Mouse (Mus musculus): ENCODE data around the gene Ppef1. TPM values are rescaled to one million over a fixed set of nuclear protein-coding genes. Genes with fewer than 3 reads are reported as not detected.

Gene Ppef1
- total RNA-seq, 2 experiments from 2014 or later: not detected

DNA sequence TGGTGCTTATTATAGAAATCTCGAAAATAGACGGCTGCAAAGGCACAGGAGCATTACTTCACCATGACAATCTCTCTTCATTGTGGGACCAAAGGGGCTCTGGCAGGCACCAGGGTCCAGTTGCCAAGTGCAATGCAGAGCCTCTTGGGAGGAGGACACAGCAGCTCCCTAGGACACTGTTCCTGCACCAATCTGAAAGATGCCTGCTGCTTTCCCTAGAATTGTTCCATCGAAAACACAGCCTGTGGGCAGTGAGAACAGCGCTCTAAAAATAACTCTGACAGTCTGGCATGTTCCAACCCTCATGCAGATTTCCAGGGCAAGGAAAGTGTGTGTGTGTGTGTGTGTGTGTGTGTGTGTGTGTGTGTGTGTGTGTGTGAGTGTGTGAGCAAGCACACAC is 147.0 kb downstream of the Ppef1 start:
- peak overlapping the region; percentile 24; the same call in 1 of the 2 replicates for H3K27ac ChIP-seq
- DNase-seq: no peak
- intact Hi-C loops (cut with DNase I): no loop called here
- TF ChIP-seq CTCF (IDR thresholded peaks at IDR 0.05): no peak
- H3K4me3 ChIP-seq: no peak overlapping the region

DNA sequence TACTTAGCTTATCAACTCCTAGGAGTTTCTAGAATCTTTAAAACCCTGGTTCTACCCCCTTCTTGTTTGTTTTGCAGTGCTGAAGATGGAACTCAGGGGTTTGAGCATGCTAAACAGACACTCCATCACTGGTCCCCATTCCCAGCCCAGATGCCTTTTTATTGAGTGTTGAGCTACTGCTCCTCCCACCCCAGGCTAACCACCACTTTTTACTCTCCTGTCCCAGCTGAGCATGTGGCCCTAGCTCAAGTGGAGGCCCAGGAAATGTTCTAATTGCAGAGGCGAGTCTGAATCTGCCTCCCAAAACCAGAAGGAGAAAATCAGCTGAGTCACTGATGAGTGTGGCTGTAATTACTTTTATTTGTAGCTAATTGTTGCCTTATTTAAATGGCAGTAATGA is 150.5 kb downstream of the Ppef1 start:
- Histone ChIP-seq H3K27ac (no peak overlapping the region), H3K4me3 (no peak overlapping the region)
- no peak for TF ChIP-seq CTCF (IDR thresholded peaks at IDR 0.05)
- intact Hi-C loops (cut with DNase I): no loop called here
- no peak for DNase-seq

DNA sequence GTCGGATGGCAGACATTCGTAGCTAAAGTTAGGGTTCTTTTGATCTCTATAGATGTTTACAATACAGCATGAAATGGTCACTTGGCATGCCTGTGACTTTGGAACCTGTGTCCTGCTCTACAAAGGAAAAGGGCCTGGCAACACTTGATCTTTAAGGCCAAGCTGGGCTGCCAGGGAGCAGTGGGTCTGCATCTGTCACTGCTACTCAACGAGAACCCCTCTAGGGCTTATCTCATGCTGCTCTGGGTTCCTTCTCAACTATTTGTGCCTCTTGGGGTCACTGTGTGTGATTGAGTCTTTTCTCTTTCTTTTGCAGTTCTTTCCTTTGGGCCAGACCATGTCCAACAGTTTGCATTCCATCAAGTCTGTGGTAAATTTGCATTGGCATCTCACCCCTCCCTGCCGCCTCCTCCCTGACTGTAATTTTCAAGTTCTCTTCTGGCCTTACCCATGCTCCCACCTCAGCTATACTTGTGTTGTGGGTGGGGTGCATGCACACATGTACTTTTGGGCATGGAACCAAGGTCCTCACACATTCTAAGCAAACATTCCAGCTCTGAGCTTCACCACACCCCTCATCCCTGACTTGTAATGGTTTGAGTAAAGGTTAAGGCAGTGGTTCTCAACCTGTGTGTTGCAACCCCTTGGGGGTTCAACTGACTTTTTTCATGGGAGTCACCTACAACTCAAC is 151.3 kb downstream of the Ppef1 start:
- DNase-seq: no peak
- TF ChIP-seq CTCF (IDR thresholded peaks at IDR 0.05): no peak
- Histone ChIP-seq H3K27ac (no peak overlapping the region), H3K4me3 (no peak overlapping the region)
- intact Hi-C loops (cut with DNase I): no loop called here

DNA sequence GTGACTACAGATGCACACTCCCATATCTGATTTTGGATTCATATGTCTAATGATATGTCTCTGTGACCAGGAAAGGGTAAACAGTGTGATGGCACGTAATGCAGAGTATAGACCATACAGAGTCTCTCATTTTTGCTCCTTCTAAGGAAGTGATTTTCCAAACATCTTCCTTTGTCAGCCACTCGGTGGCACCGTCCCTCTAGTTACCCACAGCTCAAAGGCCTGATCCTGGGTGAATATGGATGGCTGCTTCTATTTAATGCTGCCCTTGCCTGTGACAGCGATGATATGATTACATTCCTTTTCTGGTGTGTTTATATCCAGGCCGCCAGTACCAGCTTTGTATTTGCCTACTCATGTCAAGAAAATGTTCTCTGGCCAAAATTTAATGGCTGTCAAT is 152.0 kb downstream of the Ppef1 start:
- peak; percentile 45 for TF ChIP-seq CTCF (IDR thresholded peaks at IDR 0.05)
- Histone ChIP-seq H3K27ac (no peak overlapping the region), H3K4me3 (no peak overlapping the region)
- intact Hi-C loops (cut with DNase I): no loop called here
- DNase-seq: no peak

Other genes starting within 250 kb of the Ppef1 start
- 1 to 10 TPM; 5.7 to 6.2 TPM for gene Phka2, start 233.6 kb downstream of the Ppef1 start, total RNA-seq (2021)
- gene Rs1, start 32.2 kb upstream of the Ppef1 start, total RNA-seq (2021): not detected
- under 1 TPM in 1 of 2 experiments, not detected in 1; 0.11 TPM for gene Gja6, start 171.3 kb upstream of the Ppef1 start, total RNA-seq (2021)

Data from gastrocnemius, adult 2 months (tissue).